In genomic region chr13:43215994-43216706, GRCm38 (mm10) we compare ENCODE assay signal across 11 mouse cellular contexts. TPM values are rescaled to one million over a fixed set of nuclear protein-coding genes. Genes with fewer than 3 reads are reported as not detected.
DNase-seq lines count a peak whose midpoint lies in the region; ATAC-seq and TF ChIP-seq lines count a peak whose summit lies in the region.
"Had no signal": no experiment of that assay in that cellular context is flagged by ENCODE, and none has a peak within 500 bp of the region (broad histone marks: within the 10 kb centered on the region; RNA-seq: fewer than 3 reads in every experiment).

No protein-coding gene starts in this region.

- peaks cover 58% of the 10 kb centered on the region for H3K4me1 ChIP-seq in heart, embryonic 13.5 days
- peaks cover 100% of the 10 kb centered on the region for H3K4me1 ChIP-seq in megakaryocyte, embryonic 14.5 days
- H3K4me1 ChIP-seq in hindbrain, embryonic 14.5 days (replicated peaks; ENCODE audit: control insufficient read depth, insufficient read depth, low read length), result peaks cover 33% of the 10 kb centered on the region
- H3K4me1 ChIP-seq in midbrain, postnatal 0 days (ENCODE audit: insufficient read depth, low read length), result peaks cover 3% of the 10 kb centered on the region

- H3K36me3 ChIP-seq in heart, embryonic 13.5 days, result no peaks in the 10 kb centered on the region
- H3K36me3 ChIP-seq in megakaryocyte, embryonic 14.5 days (replicated peaks; ENCODE audit: low read length), result peaks cover 57% of the 10 kb centered on the region
- no peaks in the 10 kb centered on the region for H3K36me3 ChIP-seq in hindbrain, embryonic 14.5 days (replicated peaks; ENCODE audit: control insufficient read depth, insufficient read depth)
- no peaks in the 10 kb centered on the region for H3K36me3 ChIP-seq in midbrain, postnatal 0 days (ENCODE audit: insufficient read depth, low read length)

- ATAC-seq in heart, embryonic 13.5 days (ENCODE audit: extremely low read depth, insufficient number of reproducible peaks, low FRiP score, low TSS enrichment), result no peak
- no peak for ATAC-seq in megakaryocyte, adult 5-6 weeks (ENCODE audit: poor library complexity, severe bottlenecking)
- ATAC-seq in hindbrain, embryonic 14.5 days (ENCODE audit: low FRiP score), result no peak
- ATAC-seq in midbrain, postnatal 0 days (ENCODE audit: low FRiP score), result no peak

- no peak for TF ChIP-seq CTCF in midbrain, postnatal 0 days (IDR thresholded peaks at IDR 0.05)

- H3K27me3 ChIP-seq in heart, embryonic 13.5 days (replicated peaks), result no peaks in the 10 kb centered on the region
- H3K27me3 ChIP-seq in megakaryocyte, embryonic 14.5 days (replicated peaks), result no peaks in the 10 kb centered on the region
- H3K27me3 ChIP-seq in hindbrain, embryonic 14.5 days (ENCODE audit: control insufficient read depth, insufficient read depth, low read length), result no peaks in the 10 kb centered on the region
- H3K27me3 ChIP-seq in midbrain, postnatal 0 days (ENCODE audit: insufficient read depth, low read length), result no peaks in the 10 kb centered on the region

- no peak for DNase-seq in heart, postnatal 14 days
- no peak for DNase-seq in hindbrain, embryonic 14.5 days (ENCODE audit: low spot score)
- DNase-seq in midbrain, postnatal 0 days (ENCODE audit: low spot score), result no peak
- no peak for DNase-seq in yolk sac, embryonic 10.5 days (ENCODE audit: low spot score)
- no peak for DNase-seq in gastrocnemius, postnatal 25 days
- DNase-seq: gastrocnemius, postnatal 36 days; heart, postnatal 36 days; left cerebral cortex, postnatal 4 days had no signal

- H3K9me3 ChIP-seq in heart, embryonic 13.5 days, result no peaks in the 10 kb centered on the region
- no peaks in the 10 kb centered on the region for H3K9me3 ChIP-seq in megakaryocyte, embryonic 14.5 days
- no peaks in the 10 kb centered on the region for H3K9me3 ChIP-seq in hindbrain, embryonic 14.5 days (ENCODE audit: control insufficient read depth, low read length)
- no peaks in the 10 kb centered on the region for H3K9me3 ChIP-seq in midbrain, postnatal 0 days (ENCODE audit: low read length)

- H3K4me3 ChIP-seq in heart, embryonic 13.5 days, result no peak overlapping the region
- peak overlapping the region; percentile 82 for H3K4me3 ChIP-seq in megakaryocyte, embryonic 14.5 days (replicated peaks)
- no peak overlapping the region for H3K4me3 ChIP-seq in hindbrain, embryonic 14.5 days (replicated peaks; ENCODE audit: low read length)
- H3K4me3 ChIP-seq in midbrain, postnatal 0 days (ENCODE audit: low read depth, low read length), result no peak overlapping the region

- H3K27ac ChIP-seq in heart, embryonic 13.5 days (replicated peaks), result 0 out of 2 replicates have a peak overlapping the region, but pooled peaks have one; percentile 9
- H3K27ac ChIP-seq in hindbrain, embryonic 14.5 days, result peak overlapping the region; percentile 45
- peak overlapping the region; percentile 62 for H3K27ac ChIP-seq in midbrain, postnatal 0 days (ENCODE audit: low read depth, low read length)

- no peak overlapping the region for H3K9ac ChIP-seq in heart, embryonic 13.5 days
- H3K9ac ChIP-seq in hindbrain, embryonic 14.5 days, result no peak overlapping the region
- no peak overlapping the region for H3K9ac ChIP-seq in midbrain, postnatal 0 days (replicated peaks; ENCODE audit: low read length, poor library complexity, severe bottlenecking)

- 78% methylated on average over 9 of the region's 9 CpGs for WGBS in heart, embryonic 13.5 days
- WGBS in hindbrain, embryonic 14.5 days, result 67% methylated on average over 9 of the region's 9 CpGs
- WGBS in midbrain, postnatal 0 days, result 76% methylated on average over 9 of the region's 9 CpGs

- no peak overlapping the region for H3K4me2 ChIP-seq in heart, embryonic 13.5 days
- peak overlapping the region; percentile 45; the same call in 1 of the 2 replicates for H3K4me2 ChIP-seq in hindbrain, embryonic 14.5 days (replicated peaks)
- no peak overlapping the region; the same call in 1 of the 2 replicates for H3K4me2 ChIP-seq in midbrain, postnatal 0 days (ENCODE audit: low read depth, low read length, poor library complexity, severe bottlenecking)

- intact Hi-C loops in heart, postnatal 14 days (cut with DNase I), result no loop called here

RNA-seq across cellular contexts. Expression of gene Tbc1d7, which starts 44.8 kb away (rescaled TPM):
- polyA plus RNA-seq in heart, embryonic 13.5 days (2015; fragmentation: Nextera tagmentation; extraction: Ambion mirVana), result 55.9 and 60.9 TPM in 2 replicates
- total RNA-seq in heart, postnatal 14 days (2021), result 10 to 100 TPM; 29.7 to 35.3 TPM
- polyA plus RNA-seq in megakaryocyte, embryonic 14.5 days (2012; ENCODE audit: insufficient read depth, low replicate concordance), result 2.7 and 6.9 TPM in 2 replicates
- total RNA-seq in megakaryocyte, adult 5-6 weeks (2015), result 6.7 and 10.6 TPM in 2 replicates
- 3.4 and 4.9 TPM in 2 replicates for total RNA-seq in megakaryocyte, adult 5-6 weeks (2017)
- polyA plus RNA-seq in hindbrain, embryonic 14.5 days (2014; fragmentation: Nextera tagmentation; extraction: Ambion mirVana), result 82.5 and 91.4 TPM in 2 replicates
- 30.8 and 48.9 TPM in 2 replicates for total RNA-seq in midbrain, postnatal 0 days (2014; rRNA removed)
- 85.9 and 94.3 TPM in 2 replicates for polyA plus RNA-seq in midbrain, postnatal 0 days (2015; fragmentation: Nextera tagmentation; extraction: Ambion mirVana)
- total RNA-seq in gastrocnemius, postnatal 25 days (2021), result 10 to 100 TPM; 21.2 to 25.8 TPM

Comparison
In these comparisons a context has a peak if more than half of its experiments do, and no peak if none do; other contexts are left out.
1. H3K27ac ChIP-seq: peak in every context shown above with its lines; median percentile 62 in midbrain, postnatal 0 days; 45 in hindbrain, embryonic 14.5 days; 9 in heart, embryonic 13.5 days.